Mouse (Mus musculus) C2C12 (cell line): ENCODE results near the gene Ncstn.

Experiments used
- CTCF ChIP-seq: IDR thresholded peaks from one replicate; pipeline ENCODE4 v1.5.1; 2011; ENCODE audit not compliant: control insufficient read depth, insufficient read depth, insufficient read length
- MYOD1 ChIP-seq: IDR thresholded peaks from one replicate; pipeline ENCODE4 v1.6.1; 2011; ENCODE audit warnings: low read depth; ENCODE audit not compliant: control insufficient read depth, insufficient read length

GRCm38 (mm10) chr1:172053541-172054440 is 28.8 kb downstream of the Ncstn start:
- TF ChIP-seq MYOD1 (no peak), CTCF (no peak)
